Mouse (Mus musculus): ENCODE data around the gene 9530053A07Rik. TPM values are rescaled to one million over a fixed set of nuclear protein-coding genes. Genes with fewer than 3 reads are reported as not detected.
"Not testable (repeated sequence)": the region's sequence is repeated elsewhere in the genome, so short reads cannot be mapped to it uniquely, and the experiment has no call there.

The 9530053A07Rik gene
- total and polyA plus RNA-seq, 2 experiments from 2014 or later, result 0.06 to 0.16 TPM

DNA sequence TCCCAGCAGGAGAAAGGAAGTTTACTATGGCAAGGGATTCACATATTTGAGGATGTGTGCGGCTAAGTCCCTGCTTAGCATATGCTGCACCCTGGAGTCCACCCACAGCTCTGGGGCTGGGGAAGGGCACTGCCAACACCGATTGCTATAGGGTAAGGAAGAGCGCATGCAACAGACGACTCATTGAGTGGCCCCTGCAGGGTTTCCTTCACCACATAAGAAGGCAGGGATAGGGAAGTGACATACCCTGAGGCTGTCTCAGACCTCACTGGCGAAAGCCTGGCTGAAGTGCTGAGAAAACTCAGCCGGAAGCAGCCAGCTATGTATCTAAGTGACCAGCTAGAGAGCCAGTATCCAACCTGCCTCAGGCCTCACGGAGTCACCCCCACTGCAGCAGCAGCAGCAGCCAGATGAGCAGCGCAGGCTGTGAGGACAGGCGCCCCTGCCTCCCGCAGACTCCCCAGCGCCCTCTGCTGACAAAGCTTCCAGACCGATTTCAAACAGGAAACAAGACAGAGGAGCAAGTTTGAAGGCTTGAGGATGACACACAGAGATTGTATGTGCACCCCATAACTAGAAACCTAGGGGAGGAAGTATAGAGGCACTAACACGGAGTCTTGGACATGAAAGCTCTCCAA, 22.4 kb downstream of the 9530053A07Rik start:
- 12% methylated on average over 13 of the region's 13 CpGs for WGBS
- peaks cover 3% of the 10 kb centered on the region; the same call in 1 of the 2 replicates for H3K27me3 ChIP-seq (ENCODE audit: insufficient read depth, low read length)

DNA sequence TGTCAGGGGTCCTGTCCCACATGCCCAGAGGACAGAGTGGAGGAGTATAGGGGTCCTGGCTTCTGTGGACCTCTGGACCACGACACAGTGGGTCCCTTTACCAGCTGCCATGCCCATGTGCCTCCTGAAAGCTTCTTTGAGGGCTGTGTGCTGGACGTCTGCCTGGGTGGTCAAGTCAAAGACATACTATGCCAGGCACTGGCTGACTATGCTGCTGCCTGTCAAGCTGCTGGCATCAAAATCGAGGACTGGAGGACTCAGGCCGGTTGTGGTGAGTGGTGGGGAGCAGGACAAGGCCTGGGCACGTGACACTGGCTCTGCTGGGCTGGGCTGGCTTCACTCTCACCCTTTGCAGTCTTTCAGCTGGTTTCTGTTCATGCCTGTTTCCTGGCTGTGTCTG, 24.3 kb downstream of the 9530053A07Rik start:
- H3K9me3 ChIP-seq (ENCODE audit: low read length); H3K27ac ChIP-seq (ENCODE audit: low read depth, low read length); H3K4me3 ChIP-seq (ENCODE audit: low read depth, low read length); H3K9ac ChIP-seq (replicated peaks; ENCODE audit: low read length, poor library complexity, severe bottlenecking); H3K4me2 ChIP-seq (ENCODE audit: low read depth, low read length, poor library complexity, severe bottlenecking); H3K4me1 ChIP-seq (ENCODE audit: insufficient read depth, low read length); H3K27me3 ChIP-seq (ENCODE audit: insufficient read depth, low read length); H3K36me3 ChIP-seq (ENCODE audit: insufficient read depth, low read length): not testable (repeated sequence)
- ATAC-seq (ENCODE audit: low FRiP score) (peak; percentile 63; the same call in 1 of the 2 replicates), DNase-seq (ENCODE audit: low spot score) (peak; percentile 49)
- WGBS, result 31% methylated on average over 4 of the region's 5 CpGs

More for the DNA sequence above, 22.4 kb downstream of the 9530053A07Rik start:
- DNase-seq (ENCODE audit: low spot score) (peak; percentile 14), ATAC-seq (ENCODE audit: low FRiP score) (no peak)
- Histone ChIP-seq H3K27ac (ENCODE audit: low read depth, low read length) (no peak overlapping the region), H3K9me3 (ENCODE audit: low read length) (no peaks in the 10 kb centered on the region), H3K36me3 (ENCODE audit: insufficient read depth, low read length) (no peaks in the 10 kb centered on the region), H3K9ac (replicated peaks; ENCODE audit: low read length, poor library complexity, severe bottlenecking) (no peak overlapping the region), H3K4me3 (ENCODE audit: low read depth, low read length) (no peak overlapping the region), H3K4me1 (ENCODE audit: insufficient read depth, low read length) (no peaks in the 10 kb centered on the region), H3K4me2 (ENCODE audit: low read depth, low read length, poor library complexity, severe bottlenecking) (no peak overlapping the region)
- peak; percentile 73 for TF ChIP-seq CTCF (IDR thresholded peaks at IDR 0.05)

DNA sequence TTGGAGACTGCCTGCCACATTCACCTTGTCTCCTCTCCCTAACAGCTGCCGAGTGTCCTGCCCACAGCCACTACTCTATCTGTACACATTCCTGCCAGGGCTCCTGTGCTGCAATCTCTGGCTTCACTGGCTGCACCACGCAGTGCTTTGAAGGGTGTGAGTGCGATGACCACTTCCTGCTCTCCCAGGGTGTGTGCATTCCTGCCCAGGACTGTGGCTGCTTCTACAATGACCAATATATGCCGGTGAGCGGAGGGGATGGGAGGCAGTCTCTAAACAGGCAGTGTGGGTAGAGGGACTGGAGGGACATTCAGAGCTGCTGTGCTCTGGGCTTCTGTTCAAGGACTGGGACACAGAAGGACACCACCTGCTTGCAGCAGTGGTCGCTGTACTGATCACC, 30.0 kb downstream of the 9530053A07Rik start:
- Histone ChIP-seq H3K4me1 (ENCODE audit: insufficient read depth, low read length) (no peaks in the 10 kb centered on the region), H3K27ac (ENCODE audit: low read depth, low read length) (no peak overlapping the region), H3K27me3 (ENCODE audit: insufficient read depth, low read length) (no peaks in the 10 kb centered on the region), H3K9me3 (ENCODE audit: low read length) (no peaks in the 10 kb centered on the region), H3K4me2 (ENCODE audit: low read depth, low read length, poor library complexity, severe bottlenecking) (no peak overlapping the region), H3K36me3 (ENCODE audit: insufficient read depth, low read length) (no peaks in the 10 kb centered on the region), H3K9ac (replicated peaks; ENCODE audit: low read length, poor library complexity, severe bottlenecking) (0 out of 2 replicates have a peak overlapping the region, but pooled peaks have one; percentile 24), H3K4me3 (ENCODE audit: low read depth, low read length) (no peak overlapping the region)
- TF ChIP-seq CTCF (IDR thresholded peaks at IDR 0.05), result no peak
- 71% methylated on average over 6 of the region's 6 CpGs for WGBS
- DNase-seq (ENCODE audit: low spot score) (no peak), ATAC-seq (ENCODE audit: low FRiP score) (no peak)

DNA sequence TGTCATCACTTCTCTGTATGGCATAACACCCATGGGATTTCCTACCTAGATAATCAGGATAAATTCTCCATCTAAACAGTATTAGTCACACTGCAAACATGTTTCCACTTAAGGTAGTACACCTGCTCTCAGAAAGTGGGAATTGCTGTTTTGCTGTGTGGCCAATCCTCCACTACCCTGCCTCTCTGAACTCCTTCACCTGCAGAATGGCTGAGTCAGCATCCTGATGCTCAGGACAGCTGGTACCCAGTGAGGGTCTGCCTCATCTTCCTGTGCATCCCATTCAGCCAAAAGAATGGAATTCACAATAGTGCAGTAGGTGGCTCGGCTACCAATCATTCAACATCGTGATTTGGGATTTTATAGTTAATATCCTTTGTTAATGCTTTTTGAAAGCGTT, 30.6 kb downstream of the 9530053A07Rik start:
- ATAC-seq (ENCODE audit: low FRiP score) (no peak), DNase-seq (ENCODE audit: low spot score) (no peak)
- Histone ChIP-seq H3K27me3 (ENCODE audit: insufficient read depth, low read length) (no peaks in the 10 kb centered on the region), H3K4me1 (ENCODE audit: insufficient read depth, low read length) (no peaks in the 10 kb centered on the region), H3K36me3 (ENCODE audit: insufficient read depth, low read length) (no peaks in the 10 kb centered on the region), H3K4me3 (ENCODE audit: low read depth, low read length) (no peak overlapping the region), H3K27ac (ENCODE audit: low read depth, low read length) (no peak overlapping the region), H3K4me2 (ENCODE audit: low read depth, low read length, poor library complexity, severe bottlenecking) (no peak overlapping the region), H3K9ac (replicated peaks; ENCODE audit: low read length, poor library complexity, severe bottlenecking) (no peak overlapping the region), H3K9me3 (ENCODE audit: low read length) (no peaks in the 10 kb centered on the region)
- TF ChIP-seq CTCF (IDR thresholded peaks at IDR 0.05), result no peak
- 68% methylated on average over 3 of the region's 3 CpGs for WGBS

DNA sequence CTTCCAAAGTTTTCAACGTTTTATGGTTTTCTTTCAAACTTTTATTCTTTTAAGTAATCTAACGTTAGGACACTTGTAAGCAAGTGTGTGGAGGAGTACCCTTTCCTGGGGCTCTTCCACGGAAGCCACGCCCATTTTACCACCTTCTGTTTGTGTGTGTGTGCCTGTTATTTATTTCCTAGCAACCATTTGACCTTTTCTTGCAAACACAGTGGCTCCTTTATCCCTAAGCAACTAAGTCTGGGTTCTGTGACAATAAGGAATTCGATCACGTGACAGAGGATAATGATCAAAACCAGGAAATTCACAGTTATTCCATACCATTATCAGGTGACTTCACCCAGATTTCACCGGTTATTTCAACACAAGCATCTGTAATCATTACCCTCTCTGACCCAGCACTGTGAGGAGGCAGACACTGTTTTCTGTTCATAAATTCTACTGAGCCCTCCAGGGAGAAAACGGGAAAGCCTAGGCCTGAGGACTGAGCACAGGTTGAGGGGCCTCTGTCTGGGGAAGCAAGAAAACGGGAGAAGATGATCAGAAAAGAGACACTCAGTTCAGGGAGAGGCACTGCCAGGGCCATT, 32.0 kb downstream of the 9530053A07Rik start:
- Histone ChIP-seq H3K4me3 (ENCODE audit: low read depth, low read length) (no peak overlapping the region), H3K27me3 (ENCODE audit: insufficient read depth, low read length) (no peaks in the 10 kb centered on the region), H3K4me2 (ENCODE audit: low read depth, low read length, poor library complexity, severe bottlenecking) (no peak overlapping the region), H3K36me3 (ENCODE audit: insufficient read depth, low read length) (no peaks in the 10 kb centered on the region), H3K9ac (replicated peaks; ENCODE audit: low read length, poor library complexity, severe bottlenecking) (no peak overlapping the region), H3K4me1 (ENCODE audit: insufficient read depth, low read length) (no peaks in the 10 kb centered on the region), H3K27ac (ENCODE audit: low read depth, low read length) (no peak overlapping the region), H3K9me3 (ENCODE audit: low read length) (no peaks in the 10 kb centered on the region)
- no peak for DNase-seq (ENCODE audit: low spot score)
- 54% methylated on average over 9 of the region's 9 CpGs for WGBS
- ATAC-seq (ENCODE audit: low FRiP score), result no peak
- TF ChIP-seq CTCF (IDR thresholded peaks at IDR 0.05), result no peak

DNA sequence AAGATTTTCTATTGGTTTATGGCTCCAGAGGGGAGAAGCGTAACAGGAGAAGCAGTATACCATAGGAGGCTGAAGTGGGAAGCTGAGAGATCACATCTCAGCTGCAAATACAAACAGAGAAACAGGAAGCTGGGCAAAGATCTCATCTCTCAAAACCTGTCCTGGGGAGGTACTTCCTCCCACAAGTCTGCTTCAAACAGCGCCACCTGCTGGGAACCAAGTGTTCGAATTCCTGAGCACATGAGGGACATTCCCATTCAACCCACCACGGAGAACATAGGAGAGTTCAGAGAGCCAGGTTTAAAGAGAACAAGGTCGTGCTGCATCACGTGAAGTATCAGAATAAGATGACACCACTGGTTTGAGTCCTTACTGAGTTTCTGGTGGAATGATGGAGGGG, 36.1 kb downstream of the 9530053A07Rik start:
- peak; percentile 20; the same call in 1 of the 2 replicates for TF ChIP-seq CTCF (IDR thresholded peaks at IDR 0.05)
- no peaks in the 10 kb centered on the region for H3K9me3 ChIP-seq (ENCODE audit: low read length)
- H3K27me3 ChIP-seq (ENCODE audit: insufficient read depth, low read length), result no peaks in the 10 kb centered on the region
- no peak overlapping the region for H3K4me2 ChIP-seq (ENCODE audit: low read depth, low read length, poor library complexity, severe bottlenecking)
- DNase-seq (ENCODE audit: low spot score) (no peak), ATAC-seq (ENCODE audit: low FRiP score) (no peak)
- H3K4me1 ChIP-seq (ENCODE audit: insufficient read depth, low read length), result 0 out of 2 replicates have a peak, but pooled peaks cover under 1% of the 10 kb centered on the region
- no peak overlapping the region for H3K9ac ChIP-seq (replicated peaks; ENCODE audit: low read length, poor library complexity, severe bottlenecking)
- no peaks in the 10 kb centered on the region for H3K36me3 ChIP-seq (ENCODE audit: insufficient read depth, low read length)
- no peak overlapping the region for H3K4me3 ChIP-seq (ENCODE audit: low read depth, low read length)
- WGBS, result 84% methylated on average over 6 of the region's 6 CpGs
- no peak overlapping the region for H3K27ac ChIP-seq (ENCODE audit: low read depth, low read length)

All from midbrain, postnatal 0 days (tissue).